Mouse (Mus musculus) E14TG2a.4 (cell line): Measurements from ENCODE around the gene Hist1h3d.

ENCODE experiments used
- CTCF ChIP-seq: conservative IDR thresholded peaks from 2 replicates; pipeline ENCODE4 v1.5.1; 2014; ENCODE audit warnings: low read length
- POU5F1 ChIP-seq: IDR thresholded peaks from 2 replicates; pipeline ENCODE4 v1.6.1; 2014; ENCODE audit warnings: low read length, borderline replicate concordance

GRCm38 (mm10) chr13:23584331-23584730 is 8.8 kb downstream of the Hist1h3d start:
- TF ChIP-seq CTCF (no peak), POU5F1 (no peak)
